Mouse (Mus musculus) embryo, embryonic 11 days (tissue): ENCODE results near the gene Cnksr1.
"Not testable (repeated sequence)": the region's sequence is repeated elsewhere in the genome, so short reads cannot be mapped to it uniquely, and the experiment has no call there.

Source experiments
- DNase-seq: peaks from one replicate; pipeline ENCODE4 v3.0.0-alpha.2; 2015

The Cnksr1 gene

DNA sequence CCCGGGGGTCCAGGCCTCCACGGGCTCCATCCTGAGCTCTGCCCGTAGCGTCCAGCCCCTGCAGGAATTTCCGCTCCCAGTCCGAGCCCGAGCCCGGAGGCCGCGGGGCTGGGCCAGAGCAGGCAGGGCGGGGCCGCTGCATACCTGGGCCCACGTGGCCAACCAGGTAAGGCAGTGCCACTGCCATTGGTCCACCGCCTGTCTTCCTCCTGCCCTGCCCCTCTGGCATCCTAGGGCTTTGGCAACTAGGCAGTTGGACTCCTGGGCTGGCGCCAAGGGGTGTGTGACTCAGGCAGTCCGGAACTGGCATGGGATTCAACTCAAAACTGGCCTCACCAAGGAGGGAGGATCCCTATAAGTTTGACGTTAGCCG lies at the start of gene Cnksr1:
Gene Cnksr1, minus strand, starts transcription at position 121 of the 373 bp plus-strand sequence.
- no peak for DNase-seq

DNA sequence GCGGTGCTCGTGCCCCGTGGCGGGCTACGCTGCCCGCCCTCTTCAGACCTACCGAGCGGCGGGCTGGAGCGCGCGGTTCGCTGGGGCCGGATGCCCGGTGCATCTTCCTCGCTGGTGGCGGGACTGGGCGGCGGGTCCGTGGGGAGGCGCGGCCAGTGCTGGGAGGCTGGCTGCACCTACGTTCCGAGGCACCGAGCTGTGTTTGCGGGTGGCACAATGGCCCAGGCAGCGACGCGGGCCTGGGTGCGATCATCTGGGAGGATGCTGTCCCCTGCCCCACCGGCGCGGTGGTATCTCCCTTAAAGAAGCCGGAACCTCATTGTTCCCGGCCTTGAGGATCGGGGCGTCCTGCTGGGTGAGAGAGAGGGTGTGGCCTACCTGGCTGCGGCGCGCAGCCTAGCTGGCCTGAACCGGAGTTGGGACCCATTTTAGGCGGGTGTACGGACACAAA lies 49.4 kb upstream of the Cnksr1 start, which contains the start of gene Pdik1l:
Gene Pdik1l, minus strand, starts transcription at position 321 of the 451 bp plus-strand sequence.
- peak; percentile 92 for DNase-seq

DNA sequence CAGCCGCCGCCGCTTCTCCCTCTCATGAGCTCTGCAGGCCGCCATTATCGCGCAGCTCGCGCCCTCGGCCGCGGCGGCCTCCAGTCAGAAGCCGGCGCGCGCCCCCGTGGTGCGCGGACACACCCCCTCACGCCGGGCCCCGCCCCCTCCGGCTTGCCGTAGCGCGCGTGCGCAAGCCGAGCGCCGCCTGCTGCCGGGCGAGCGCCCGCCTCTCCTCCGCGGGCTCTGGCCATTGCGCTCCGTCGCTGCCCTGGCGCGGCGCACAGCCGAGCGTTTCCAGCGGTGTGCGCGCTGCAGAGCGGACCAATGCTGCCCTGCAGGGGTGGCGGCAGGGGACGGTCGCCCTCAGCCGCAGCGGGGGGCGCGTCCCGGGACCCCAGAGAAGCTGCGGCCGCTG lies 49.0 kb upstream of the Cnksr1 start:
- peak; percentile 97 for DNase-seq

- peak; percentile 47 for DNase-seq
Observed at GRCm38 (mm10) chr4:134286226-134287167, 48.3 kb upstream of the Cnksr1 start.

DNA sequence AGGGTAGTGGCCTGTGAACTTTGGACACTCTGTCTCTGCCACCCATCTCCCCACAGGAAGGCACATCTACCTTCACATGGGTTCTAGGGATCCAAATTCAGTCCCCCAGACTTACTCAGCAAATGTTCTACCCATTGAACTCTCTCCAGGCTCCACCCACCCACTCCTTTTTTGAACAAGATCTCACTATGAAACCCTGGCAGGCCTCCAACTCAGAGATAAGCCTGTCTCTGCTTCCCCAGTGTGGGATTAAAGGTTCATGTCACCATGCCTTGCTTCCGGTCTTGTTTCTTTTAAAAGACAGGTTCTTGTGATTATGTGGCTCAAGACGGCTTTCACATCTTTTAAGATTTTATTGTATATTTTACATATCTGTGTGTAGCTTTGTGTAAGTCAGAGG lies 46.7 kb upstream of the Cnksr1 start:
- DNase-seq = no peak

DNA sequence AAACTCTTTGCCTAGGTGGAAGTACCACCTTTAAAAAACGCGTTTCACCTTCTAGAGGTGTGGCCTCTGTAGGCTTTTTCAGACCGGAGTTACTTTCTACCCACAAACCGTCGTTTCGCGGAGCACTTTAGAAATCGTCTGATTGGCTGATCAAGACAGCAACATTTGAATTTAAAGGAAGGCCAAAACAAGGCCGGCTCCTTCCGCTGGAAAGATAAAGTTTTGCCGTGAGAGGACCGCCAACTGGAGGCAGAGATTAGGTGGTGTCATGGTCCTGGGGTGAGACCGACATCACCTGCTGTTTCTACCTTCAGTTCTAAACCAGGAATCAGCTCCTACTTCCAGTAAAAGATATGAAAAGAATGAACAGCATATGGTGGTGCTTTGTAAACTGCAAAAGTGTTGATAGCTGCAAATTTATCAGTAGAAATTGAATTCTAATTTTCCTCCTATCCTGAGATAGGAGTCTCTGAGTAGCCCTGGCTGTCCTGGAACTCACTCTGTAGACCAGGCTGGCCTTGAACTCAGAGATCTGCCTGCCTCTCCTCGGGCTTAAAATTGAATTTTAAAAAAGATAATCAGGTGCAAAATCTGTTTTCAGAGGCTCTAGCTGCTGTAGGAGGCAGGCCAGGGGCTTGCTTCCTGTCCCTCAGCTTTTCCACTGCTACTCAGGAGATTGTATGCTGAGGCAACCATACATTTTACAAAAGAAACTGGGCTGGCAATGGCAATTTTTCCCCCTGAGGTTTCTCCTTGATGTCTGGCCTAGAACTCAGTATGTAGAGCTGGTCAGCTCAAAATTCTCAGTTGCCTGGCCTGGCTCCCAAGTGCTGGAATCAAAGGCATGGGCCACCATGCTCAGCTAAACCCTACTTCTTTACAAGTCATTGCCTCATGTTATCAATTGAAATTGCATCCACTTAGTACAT lies 35.5 kb upstream of the Cnksr1 start:
- DNase-seq = peak; percentile 67

DNA sequence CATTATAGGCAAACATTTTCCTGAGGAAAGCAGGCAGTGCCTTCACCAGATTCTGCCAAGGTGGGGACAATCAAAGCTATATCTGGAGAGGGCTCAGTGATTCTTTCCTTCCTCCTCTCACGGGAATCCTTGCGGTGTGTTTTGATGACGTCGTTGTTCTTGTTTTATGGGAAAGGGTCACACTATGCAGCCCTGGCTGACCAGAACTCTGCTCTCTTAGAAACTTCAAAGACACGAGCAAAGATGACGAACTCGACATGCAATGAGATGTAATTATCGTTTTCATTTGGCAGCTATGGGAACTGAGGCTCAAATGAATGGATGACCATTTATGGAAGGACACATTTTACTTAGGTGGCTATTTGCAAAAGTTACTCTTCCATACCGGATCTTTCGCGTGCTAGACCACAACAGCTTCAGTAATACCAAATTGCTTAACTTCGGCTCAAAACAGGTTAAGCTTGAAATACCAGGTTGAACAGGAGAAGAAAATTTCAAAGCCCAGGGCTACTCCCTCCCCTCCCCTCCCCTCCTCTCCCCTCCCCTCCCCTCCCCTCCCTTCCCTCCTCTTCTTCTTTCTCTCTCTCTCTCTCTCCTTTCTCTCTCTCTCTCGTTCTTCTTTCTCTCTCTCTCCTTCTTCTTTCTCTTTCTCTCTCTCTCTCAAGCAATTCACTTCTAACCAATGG lies 34.7 kb upstream of the Cnksr1 start:
- DNase-seq = no peak

GRCm38 (mm10) chr4:134271979-134272378 lies 33.8 kb upstream of the Cnksr1 start:
- DNase-seq = no peak

DNA sequence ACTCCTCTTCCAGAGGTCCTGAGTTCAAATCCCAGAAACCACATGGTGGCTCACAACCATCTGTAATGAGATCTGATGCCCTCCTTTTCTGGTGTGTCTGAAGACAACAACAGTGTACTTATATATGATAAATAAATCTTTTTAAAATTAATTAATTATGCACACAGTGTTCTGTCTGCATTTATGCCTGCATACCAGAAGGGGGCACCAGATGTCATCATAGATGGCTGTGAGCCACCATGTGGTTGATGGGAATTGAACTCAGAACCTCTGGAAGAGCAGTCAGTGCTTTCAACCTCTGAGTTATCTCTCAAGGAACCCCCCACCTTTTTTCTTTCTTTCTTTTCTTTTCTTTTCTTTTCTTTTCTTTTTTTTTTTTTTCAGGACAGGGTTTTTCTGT lies 31.4 kb upstream of the Cnksr1 start:
- not testable (repeated sequence) for DNase-seq

DNA sequence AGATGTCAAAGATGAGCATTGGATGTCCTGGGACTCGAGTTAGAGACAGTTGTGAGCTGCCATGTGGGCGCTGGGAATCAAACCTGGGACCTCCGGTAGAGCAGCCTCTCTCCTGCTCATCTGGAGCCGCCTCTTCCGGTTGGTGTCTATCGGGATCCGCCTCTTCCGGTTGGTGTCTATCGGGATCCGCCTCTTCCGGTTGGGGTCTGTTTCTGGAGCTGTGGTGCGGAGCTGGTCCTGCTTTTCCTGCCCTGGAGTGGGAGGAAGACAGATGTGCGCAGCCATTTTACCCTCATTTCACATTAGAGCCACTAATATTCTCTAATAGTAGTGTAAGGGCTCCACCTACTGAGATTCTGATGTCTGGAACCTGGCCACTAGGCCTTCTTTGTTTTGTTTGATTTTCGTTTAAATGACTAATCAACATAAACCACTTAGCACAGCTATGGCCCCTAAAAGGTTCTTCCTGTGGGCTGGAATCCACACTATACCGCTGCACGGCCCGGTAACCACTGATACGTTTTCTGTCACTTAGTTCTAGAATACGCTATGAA lies 30.0 kb upstream of the Cnksr1 start:
- no peak for DNase-seq

DNA sequence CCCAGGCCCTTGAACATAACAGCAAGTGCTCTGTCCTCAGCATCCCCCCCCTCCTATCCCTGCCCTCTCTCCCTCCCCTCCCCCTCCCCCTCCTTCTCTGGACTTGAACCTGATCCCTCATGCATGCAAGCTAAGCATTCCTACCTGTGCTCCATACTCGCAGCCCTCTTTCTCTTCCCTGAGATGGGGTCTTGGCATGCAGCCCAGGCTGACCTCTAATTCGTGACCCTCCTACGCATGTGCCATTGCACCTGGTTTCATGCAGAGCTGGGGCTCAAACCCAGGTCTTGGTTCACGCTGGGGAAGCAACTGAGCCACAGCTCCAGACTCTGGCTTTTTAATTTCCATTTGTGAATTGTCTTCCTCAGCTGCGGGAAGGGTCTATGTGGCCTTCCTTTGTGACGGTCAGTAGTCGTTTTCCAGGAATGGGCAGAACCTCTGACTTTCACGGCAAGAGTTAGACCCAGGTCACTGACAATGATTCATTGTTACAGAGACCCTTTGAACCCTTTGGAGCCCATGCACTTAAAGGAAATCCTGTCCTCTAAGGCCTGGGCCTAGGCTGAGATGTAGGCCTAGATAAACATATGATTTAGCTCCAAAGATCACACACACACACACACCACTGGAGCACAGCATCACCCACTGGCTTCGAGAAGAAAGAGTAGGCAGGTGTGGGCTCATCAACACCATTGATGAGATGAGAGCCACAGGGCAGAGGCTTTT lies 27.8 kb upstream of the Cnksr1 start:
- DNase-seq = no peak

DNA sequence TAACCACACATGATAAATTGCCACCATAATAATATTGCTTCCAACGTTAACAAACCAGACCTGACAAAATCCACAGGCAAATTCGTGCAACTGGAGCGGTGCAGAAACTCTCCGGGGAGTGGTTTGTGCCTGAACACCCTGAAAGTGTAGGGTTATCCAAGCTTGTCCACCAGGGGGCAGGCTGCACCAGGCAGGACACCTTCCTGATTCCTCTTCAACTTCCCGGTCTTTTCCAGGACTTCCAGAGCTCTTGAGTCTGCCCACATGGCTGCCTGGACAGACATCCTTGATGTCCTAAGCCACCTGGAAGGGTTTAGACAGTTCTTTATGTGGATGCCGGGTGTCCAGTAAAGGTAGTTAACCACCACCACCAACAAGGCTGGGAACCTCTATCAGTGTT lies 25.0 kb upstream of the Cnksr1 start:
- DNase-seq = peak; percentile 65

GRCm38 (mm10) chr4:134258354-134258753 lies 20.2 kb upstream of the Cnksr1 start:
- DNase-seq = no peak

DNA sequence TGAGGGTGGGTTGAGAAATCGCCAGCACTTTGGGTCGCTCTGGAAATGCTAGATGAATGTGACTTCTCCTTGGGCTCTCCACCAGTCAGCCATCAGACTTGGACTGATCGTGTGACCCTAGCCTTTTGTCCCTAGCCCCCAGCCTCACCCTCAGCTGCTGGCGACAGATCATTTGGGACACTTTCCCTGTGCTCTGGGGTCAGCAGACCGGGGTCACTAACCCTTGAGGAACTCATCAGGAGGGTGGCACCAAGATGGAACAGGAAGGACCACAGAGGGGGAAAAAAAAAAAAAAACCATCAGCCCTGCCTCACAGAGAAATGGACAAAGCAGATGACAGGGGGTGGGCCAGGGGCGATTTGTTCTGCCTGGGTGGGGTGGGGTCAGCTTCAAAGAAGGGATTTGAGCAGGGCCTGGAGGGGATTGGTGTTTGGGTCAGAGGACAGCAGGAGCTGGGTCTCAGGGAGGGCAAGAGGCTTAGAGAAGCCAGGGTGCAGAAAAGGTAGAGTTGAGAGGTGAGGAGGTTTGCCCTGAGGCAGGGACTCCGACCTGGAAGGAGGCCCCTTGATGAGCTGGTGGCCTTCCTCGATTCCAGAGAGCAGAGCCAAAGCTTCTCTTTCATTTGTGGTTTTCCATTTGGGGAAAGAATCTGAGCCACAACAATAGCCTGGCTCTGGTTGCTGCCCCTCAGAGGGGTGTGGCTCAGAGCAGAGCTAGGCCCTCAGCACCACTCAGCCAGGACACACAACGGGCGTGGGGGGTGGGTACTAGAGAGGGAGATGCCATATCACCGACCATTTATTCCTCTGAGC lies 19.2 kb upstream of the Cnksr1 start:
- peak; percentile 56 for DNase-seq

DNA sequence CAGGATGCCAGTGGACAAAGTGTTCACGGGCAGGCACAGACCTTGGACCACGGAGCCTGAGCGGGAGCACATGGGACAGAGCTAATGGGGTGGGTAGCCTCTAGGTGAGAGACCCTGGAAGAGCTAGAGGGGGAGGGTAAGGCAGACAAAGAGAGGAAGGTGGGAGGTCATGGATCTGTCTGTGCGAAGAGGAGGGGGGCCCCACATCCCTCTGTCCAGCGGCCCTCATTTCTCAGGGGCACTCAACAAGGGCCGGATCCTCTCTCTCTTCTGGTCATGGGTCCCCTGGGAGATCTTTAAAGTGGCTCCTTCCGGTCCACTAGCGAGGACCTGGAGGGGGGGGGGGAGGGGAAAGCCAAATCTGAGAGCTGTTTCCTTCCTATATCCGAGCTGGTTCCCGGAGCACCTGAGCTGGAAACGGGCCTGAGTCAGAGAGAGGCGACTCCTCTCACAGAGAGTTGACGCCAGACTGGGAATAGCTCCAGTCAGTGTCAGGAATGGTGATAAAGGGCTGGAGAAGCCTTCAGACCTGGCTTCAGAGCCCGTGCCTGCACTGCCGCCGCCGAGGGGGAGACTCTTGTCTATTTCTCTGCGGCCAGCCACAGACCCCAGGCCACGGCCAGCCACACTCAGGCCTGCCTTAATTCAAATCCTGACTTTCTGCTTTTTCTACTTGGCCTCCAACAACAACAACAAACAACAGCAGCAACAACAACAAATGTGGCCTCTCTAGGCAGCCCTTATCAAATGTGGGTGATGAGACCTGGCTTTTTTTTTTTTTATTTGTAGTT lies 18.4 kb upstream of the Cnksr1 start:
- peak; percentile 67 for DNase-seq

GRCm38 (mm10) chr4:134255854-134256253 lies 17.7 kb upstream of the Cnksr1 start:
- no peak for DNase-seq

DNA sequence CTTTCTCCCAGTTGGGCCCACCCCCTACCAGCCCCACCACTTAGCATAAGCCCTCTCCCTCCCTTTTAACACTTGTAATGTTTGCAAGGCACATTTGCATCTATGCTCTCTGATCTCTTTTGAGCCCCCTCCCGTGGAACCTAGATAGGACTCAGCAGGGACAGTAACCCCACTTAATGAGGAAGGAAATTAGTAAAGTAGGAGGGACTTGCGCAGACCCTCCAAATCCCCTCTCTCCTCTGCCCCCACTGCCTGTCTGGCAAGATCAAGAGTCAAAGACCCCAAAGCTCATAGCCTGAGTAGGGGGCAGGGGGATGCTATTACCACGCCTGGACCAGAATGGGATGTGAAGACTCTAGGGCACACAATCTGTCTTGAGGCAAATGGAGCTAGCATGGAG lies 16.6 kb upstream of the Cnksr1 start:
- no peak for DNase-seq

DNA sequence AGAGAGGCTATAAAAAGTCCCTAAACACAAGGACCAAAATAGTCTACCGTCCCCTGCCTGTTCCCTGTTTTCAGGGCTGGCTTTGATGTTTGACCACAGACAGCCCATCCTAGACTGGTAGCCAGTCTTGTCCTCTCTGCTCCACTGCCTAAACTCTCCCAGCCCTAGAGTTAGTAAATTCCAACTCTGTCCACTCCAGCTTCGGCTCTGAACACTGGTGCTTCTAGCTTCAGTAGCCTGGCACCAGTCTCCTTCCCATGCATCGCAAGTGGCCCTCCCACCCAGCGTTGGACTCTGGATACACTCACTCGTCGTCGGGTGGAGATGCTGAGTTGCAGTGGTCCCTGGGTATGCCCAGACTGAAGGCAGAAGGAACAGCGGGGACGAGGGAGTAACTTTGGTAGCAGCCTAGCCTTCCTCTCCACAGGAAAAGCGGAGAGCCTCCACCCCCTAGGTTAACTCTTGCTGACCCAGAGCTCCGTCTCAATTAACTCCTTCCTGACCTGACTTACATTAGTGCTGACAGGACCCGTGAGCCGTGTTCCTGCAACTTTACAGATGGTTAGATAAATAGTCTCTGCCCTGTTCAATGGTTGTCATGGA lies 15.6 kb upstream of the Cnksr1 start, which contains the start of gene Grrp1:
Gene Grrp1, minus strand, starts transcription at position 385 of the 603 bp plus-strand sequence.
- DNase-seq = peak; percentile 72
